In the genomic region with DNA sequence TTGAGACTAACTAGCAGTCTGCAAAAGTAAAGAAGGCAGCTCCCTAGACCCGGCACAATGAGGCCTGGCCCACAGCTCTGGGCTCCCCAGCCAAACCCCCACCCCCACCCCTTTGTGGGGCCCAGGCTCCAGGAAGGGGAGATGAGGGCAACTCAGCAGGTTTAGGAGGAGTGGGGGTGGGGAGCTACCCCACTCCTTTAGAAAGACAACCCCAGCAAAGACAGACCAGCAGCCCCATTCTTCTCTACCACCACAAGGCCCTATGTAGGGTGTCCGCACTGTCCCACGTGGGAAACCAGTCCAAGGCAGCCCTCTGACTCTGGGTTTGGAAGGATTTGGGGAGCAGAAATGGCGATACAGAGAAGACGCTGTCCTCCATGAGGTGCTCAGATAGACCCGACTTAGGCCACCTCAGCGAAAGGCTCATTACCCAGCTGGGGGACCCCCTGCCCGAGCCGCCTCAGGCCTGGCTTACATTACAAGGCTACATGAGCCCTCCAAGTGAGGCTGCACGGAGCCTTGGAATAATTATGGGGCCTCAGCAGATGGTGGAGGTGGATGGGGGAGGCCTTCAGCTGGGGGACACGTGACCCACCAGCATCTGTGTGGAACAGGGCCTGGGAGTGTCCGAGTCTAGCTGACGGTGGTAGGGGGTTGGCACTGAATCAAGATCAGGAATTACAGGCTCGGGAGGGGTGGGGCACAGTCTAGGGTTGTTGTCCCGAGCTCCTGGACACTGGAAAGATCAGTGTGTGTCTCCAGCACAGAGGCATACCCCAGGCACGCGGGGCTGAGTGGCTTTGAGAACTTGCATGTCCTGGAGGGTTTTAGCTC, we compare ENCODE assay signal across 10 mouse cellular contexts. TPM values are rescaled to one million over a fixed set of nuclear protein-coding genes. Genes with fewer than 3 reads are reported as not detected.
A peak's percentile ranks its signal among the peaks of the same experiment; 100 is the strongest.
DNase-seq lines count a peak whose midpoint lies in the region; ATAC-seq lines count a peak whose summit lies in the region.
"Had no signal": no experiment of that assay in that cellular context is flagged by ENCODE, and none has a peak within 500 bp of the region (broad histone marks: within the 10 kb centered on the region; RNA-seq: fewer than 3 reads in every experiment).

Gene Wfikkn2 (minus strand): TSS at position 51 of the 834 bp plus-strand sequence.

- no peaks in the 10 kb centered on the region for H3K36me3 ChIP-seq in heart, embryonic 16.5 days (ENCODE audit: control insufficient read depth, insufficient read depth)
- no peaks in the 10 kb centered on the region for H3K36me3 ChIP-seq in midbrain, embryonic 15.5 days (replicated peaks)

- peaks cover 16% of the 10 kb centered on the region; the same call in 1 of the 2 replicates for H3K4me1 ChIP-seq in heart, embryonic 16.5 days (ENCODE audit: control insufficient read depth, insufficient read depth, low read length)
- H3K4me1 ChIP-seq in midbrain, embryonic 15.5 days, result peaks cover 30% of the 10 kb centered on the region

- H3K9me3 ChIP-seq in heart, embryonic 16.5 days (replicated peaks; ENCODE audit: control insufficient read depth, low read length), result no peaks in the 10 kb centered on the region
- H3K9me3 ChIP-seq in midbrain, embryonic 15.5 days, result no peaks in the 10 kb centered on the region

- intact Hi-C loops in heart, postnatal 10 days (cut with DNase I), result no loop called here

- no peak for DNase-seq in heart, postnatal 4 days
- DNase-seq in embryo, embryonic 10 days (ENCODE audit: low spot score), result peak; percentile 58
- peak; percentile 91 for DNase-seq in forelimb bud, embryonic 11.5 days (ENCODE audit: low read depth, low spot score)
- no peak for DNase-seq in c-Kit-positive CD71-positive TER-119-positive erythroid progenitor cells, embryonic 14.5 days (ENCODE audit: low spot score)
- no peak for DNase-seq in heart, postnatal 10 days

- H3K4me3 ChIP-seq in heart, embryonic 16.5 days (ENCODE audit: low read length), result no peak within 1 kb of the TSS
- H3K4me3 ChIP-seq in midbrain, embryonic 15.5 days, result no peak within 1 kb of the TSS

- H3K27ac ChIP-seq in heart, embryonic 16.5 days (ENCODE audit: low read length), result no peak within 1 kb of the TSS
- H3K27ac ChIP-seq in midbrain, embryonic 15.5 days, result peak within 1 kb of the TSS; percentile 53
- H3K27ac ChIP-seq: macrophage had no signal

- H3K27me3 ChIP-seq in heart, embryonic 16.5 days (ENCODE audit: control insufficient read depth, insufficient read depth, low read length), result no peaks in the 10 kb centered on the region
- no peaks in the 10 kb centered on the region for H3K27me3 ChIP-seq in midbrain, embryonic 15.5 days (replicated peaks)

- peak; percentile 41 for ATAC-seq in heart, embryonic 16.5 days (replicated peaks; ENCODE audit: extremely low read depth, insufficient read depth, low FRiP score)
- ATAC-seq in midbrain, embryonic 15.5 days (replicated peaks), result peak; percentile 68; the same call in 1 of the 2 replicates
- no peak for ATAC-seq in megakaryocyte, adult 5-6 weeks (ENCODE audit: poor library complexity, severe bottlenecking)

- H3K4me2 ChIP-seq in heart, embryonic 16.5 days (ENCODE audit: low read depth, low read length), result no peak within 1 kb of the TSS
- no peak within 1 kb of the TSS for H3K4me2 ChIP-seq in midbrain, embryonic 15.5 days

- no peak within 1 kb of the TSS for H3K9ac ChIP-seq in heart, embryonic 16.5 days (ENCODE audit: low read length)
- no peak within 1 kb of the TSS for H3K9ac ChIP-seq in midbrain, embryonic 15.5 days

- WGBS in heart, embryonic 16.5 days, result 57% methylated on average over 17 of the region's 17 CpGs
- WGBS in midbrain, embryonic 15.5 days, result 36% methylated on average over 17 of the region's 17 CpGs

RNA-seq across cellular contexts. Expression of gene Wfikkn2, which starts in this region (rescaled TPM):
- 3.1 and 3.7 TPM in 2 replicates for polyA plus RNA-seq in heart, embryonic 16.5 days (2015; fragmentation: Nextera tagmentation; extraction: Ambion mirVana)
- 1 to 10 TPM; 2.0 TPM for total RNA-seq in heart, postnatal 4 days (2021)
- 5.5 and 5.6 TPM in 2 replicates for polyA plus RNA-seq in midbrain, embryonic 15.5 days (2015; fragmentation: Nextera tagmentation; extraction: Ambion mirVana)
- total RNA-seq in megakaryocyte, adult 5-6 weeks (2015), result not detected in 2 replicates
- total RNA-seq in megakaryocyte, adult 5-6 weeks (2017), result not detected in 2 replicates
- total RNA-seq in heart, postnatal 10 days (2021), result 1 to 10 TPM; 2.0 to 2.2 TPM
- total RNA-seq: MEL had no signal
- polyA plus RNA-seq: macrophage had no signal

Comparison
In these comparisons a context has a peak if more than half of its experiments do, and no peak if none do; other contexts are left out.
1. DNase-seq: peak in embryo, embryonic 10 days (single experiment) and forelimb bud, embryonic 11.5 days (single experiment); none in heart, postnatal 4 days (single experiment), c-Kit-positive CD71-positive TER-119-positive erythroid progenitor cells, embryonic 14.5 days (single experiment) and heart, postnatal 10 days (0 of 2).